Mouse (Mus musculus) midbrain, embryonic 13.5 days (tissue): ENCODE results near the gene Olfr532. TPM values are rescaled to one million over a fixed set of nuclear protein-coding genes. Genes with fewer than 3 reads are reported as not detected.
"Not testable (repeated sequence)": the region's sequence is repeated elsewhere in the genome, so short reads cannot be mapped to it uniquely, and the experiment has no call there.

Experiments used
- ATAC-seq: fragments of 200-750 bp; cut with Nextera tagmentation; 2 replicates; pipeline ENCODE4 v1.8.0; 2017; ENCODE audit warnings: mild to moderate bottlenecking, moderate TSS enrichment, moderate library complexity
- H3K27ac ChIP-seq: fragments of 300-500 bp; sonication (generic); 2 replicates; pipeline ENCODE4 v1.5.1; 2015; ENCODE audit warnings: inconsistent platforms, mild to moderate bottlenecking, moderate library complexity
- H3K27me3 ChIP-seq: fragments of 300-500 bp; sonication (generic); 2 replicates; pipeline ENCODE4 v1.6.1; 2015; ENCODE audit warnings: mild to moderate bottlenecking, inconsistent platforms
- H3K36me3 ChIP-seq: fragments of 300-500 bp; sonication (generic); 2 replicates; pipeline ENCODE4 v1.6.1; 2015; ENCODE audit warnings: mild to moderate bottlenecking, inconsistent platforms
- H3K4me1 ChIP-seq: fragments of 300-500 bp; sonication (generic); replicated peaks from 2 replicates; pipeline ENCODE4 v1.6.1; 2015; ENCODE audit warnings: inconsistent platforms
- H3K4me2 ChIP-seq: fragments of 300-500 bp; sonication (generic); replicated peaks from 2 replicates; pipeline ENCODE4 v1.6.1; 2015; ENCODE audit warnings: moderate library complexity, mild to moderate bottlenecking, inconsistent platforms
- H3K4me3 ChIP-seq: fragments of 300-500 bp; sonication (generic); replicated peaks from 2 replicates; pipeline ENCODE4 v1.5.1; 2015; ENCODE audit warnings: mild to moderate bottlenecking, inconsistent platforms
- H3K9ac ChIP-seq: fragments of 300-500 bp; sonication (generic); replicated peaks from 2 replicates; pipeline ENCODE4 v1.6.1; 2015; ENCODE audit warnings: mild to moderate bottlenecking, inconsistent platforms
- H3K9me3 ChIP-seq: fragments of 300-500 bp; sonication (generic); 2 replicates; pipeline ENCODE4 v1.6.1; 2016; ENCODE audit warnings: mild to moderate bottlenecking, inconsistent platforms
- WGBS: fragments of 180-500 bp; shearing (Covaris S2); methylation state at CpG from one replicate; pipeline ENCODE4 v1.1.7; 2015; 5-methylcytosine and 5-hydroxymethylcytosine counted together
- polyA plus RNA-seq: library from polyadenylated mRNA; unstranded; fragments of >200 nt; fragmentation: Nextera tagmentation; extraction: Ambion mirVana; gene quantifications from 2 replicates; pipeline ENCODE4 v1.2.1, GENCODE M21; 2015

Gene Olfr532
- not detected in 2 replicates for polyA plus RNA-seq

DNA sequence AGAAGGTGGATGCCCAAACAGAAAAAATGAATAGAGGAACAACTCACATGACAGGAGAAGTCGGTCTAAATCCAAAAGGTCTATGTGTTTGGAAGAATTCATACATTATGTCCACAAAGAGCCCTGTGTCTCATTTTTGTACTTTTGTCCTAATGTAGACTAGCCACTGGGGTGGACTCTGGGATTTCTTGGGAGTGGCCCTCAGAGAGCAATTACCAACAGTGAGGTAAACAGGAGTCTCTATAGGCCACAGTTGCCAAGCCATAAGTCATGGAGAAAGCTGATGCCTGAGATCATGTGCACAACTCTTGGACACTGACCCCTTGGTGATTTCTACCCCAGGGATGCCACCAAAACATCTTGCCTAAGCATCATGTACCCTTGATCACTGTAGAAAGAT lies at the start of gene Olfr532:
Gene Olfr532 (minus strand): TSS at position 101 of the 400 bp plus-strand sequence.
- 93% methylated on average over 1 of the region's 1 CpGs for WGBS
- Histone ChIP-seq H3K4me3 (no peak within 1 kb of the TSS), H3K4me1 (no peaks in the 10 kb centered on the region), H3K36me3 (no peaks in the 10 kb centered on the region), H3K4me2 (no peak within 1 kb of the TSS), H3K9me3 (no peaks in the 10 kb centered on the region), H3K9ac (no peak within 1 kb of the TSS), H3K27me3 (no peaks in the 10 kb centered on the region), H3K27ac (no peak within 1 kb of the TSS)
- ATAC-seq, result no peak

DNA sequence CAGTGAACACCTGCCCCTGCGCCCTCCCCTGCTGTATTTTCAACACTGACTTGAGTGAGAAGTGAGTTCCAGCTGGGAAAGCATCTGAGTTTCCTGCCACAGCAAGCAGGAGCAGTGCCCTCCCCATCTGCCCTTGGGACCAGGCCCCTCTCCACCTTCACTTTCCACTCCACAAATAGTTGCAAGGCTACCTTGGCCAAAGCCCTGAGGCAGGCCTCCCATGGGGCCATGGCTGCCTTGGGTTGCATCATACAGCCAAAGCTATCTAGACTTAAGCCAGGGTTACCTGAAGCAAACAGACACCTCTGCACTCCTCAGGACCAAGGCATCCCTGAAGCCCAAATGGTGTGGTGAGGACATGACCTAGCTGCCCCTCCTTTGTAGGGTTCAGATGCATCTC lies 41.6 kb upstream of the Olfr532 start, which contains the start of gene Olfr533:
Gene Olfr533 (plus strand): TSS at position 301 of the 400 bp plus-strand sequence.
- H3K4me1 ChIP-seq, H3K36me3 ChIP-seq, H3K9ac ChIP-seq, H3K4me3 ChIP-seq, ATAC-seq, H3K27me3 ChIP-seq, H3K4me2 ChIP-seq, H3K27ac ChIP-seq, H3K9me3 ChIP-seq: not testable (repeated sequence)
- 50% methylated on average over 1 of the region's 1 CpGs for WGBS

DNA sequence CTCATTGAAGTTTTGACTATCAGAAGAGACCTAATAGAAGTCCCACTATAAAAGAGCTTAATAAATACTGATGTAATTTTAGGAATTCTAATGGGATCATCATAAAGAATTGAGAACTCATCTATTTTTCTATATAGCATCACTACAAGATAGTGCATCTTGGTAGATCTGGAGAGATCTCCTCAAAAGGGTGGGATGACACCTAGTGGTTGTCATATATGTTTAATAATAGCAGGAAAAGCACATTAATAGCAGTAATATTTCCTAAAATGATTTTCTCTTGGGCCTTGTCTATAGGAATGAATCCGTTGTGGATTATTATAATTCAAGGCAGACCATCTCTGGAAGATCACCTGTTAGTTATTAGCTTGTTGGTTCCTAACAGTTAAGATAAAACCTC lies 21.7 kb upstream of the Olfr532 start:
- no peaks in the 10 kb centered on the region for H3K9me3 ChIP-seq
- H3K27me3 ChIP-seq, result no peaks in the 10 kb centered on the region
- no peak overlapping the region for H3K9ac ChIP-seq
- 79% methylated on average over 1 of the region's 1 CpGs for WGBS
- H3K36me3 ChIP-seq, result no peaks in the 10 kb centered on the region
- no peak overlapping the region for H3K4me3 ChIP-seq
- no peaks in the 10 kb centered on the region for H3K4me1 ChIP-seq
- no peak overlapping the region for H3K27ac ChIP-seq
- ATAC-seq, result no peak
- no peak overlapping the region for H3K4me2 ChIP-seq

DNA sequence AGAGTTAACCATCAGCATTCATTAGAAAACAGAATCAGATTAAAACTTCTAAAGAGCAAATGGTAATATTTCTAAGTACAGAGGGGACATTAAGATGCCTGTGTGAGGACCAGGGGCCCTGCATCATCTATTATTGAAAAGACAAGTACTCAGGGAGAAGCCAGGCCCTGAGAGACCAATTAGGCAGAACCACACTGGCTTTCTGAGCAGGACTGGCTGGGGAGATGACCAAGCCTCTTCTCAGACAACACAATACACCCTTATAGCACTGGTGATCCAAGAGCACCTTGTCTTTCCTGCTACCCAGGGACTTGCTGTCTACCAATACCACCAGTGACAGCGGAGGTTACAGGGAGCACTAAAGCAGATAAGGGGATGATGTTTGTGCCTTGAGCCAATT lies 18.6 kb downstream of the Olfr532 start, which contains the start of gene Olfr531:
Gene Olfr531 (minus strand): TSS at position 101 of the 400 bp plus-strand sequence.
- WGBS, result 77% methylated on average over 1 of the region's 1 CpGs
- H3K4me1 ChIP-seq, result no peaks in the 10 kb centered on the region
- no peak within 1 kb of the TSS for H3K27ac ChIP-seq
- no peak within 1 kb of the TSS for H3K4me2 ChIP-seq
- H3K4me3 ChIP-seq, result no peak within 1 kb of the TSS
- no peak for ATAC-seq
- H3K9ac ChIP-seq, result no peak within 1 kb of the TSS
- H3K36me3 ChIP-seq, result no peaks in the 10 kb centered on the region
- no peaks in the 10 kb centered on the region for H3K9me3 ChIP-seq
- no peaks in the 10 kb centered on the region for H3K27me3 ChIP-seq

DNA sequence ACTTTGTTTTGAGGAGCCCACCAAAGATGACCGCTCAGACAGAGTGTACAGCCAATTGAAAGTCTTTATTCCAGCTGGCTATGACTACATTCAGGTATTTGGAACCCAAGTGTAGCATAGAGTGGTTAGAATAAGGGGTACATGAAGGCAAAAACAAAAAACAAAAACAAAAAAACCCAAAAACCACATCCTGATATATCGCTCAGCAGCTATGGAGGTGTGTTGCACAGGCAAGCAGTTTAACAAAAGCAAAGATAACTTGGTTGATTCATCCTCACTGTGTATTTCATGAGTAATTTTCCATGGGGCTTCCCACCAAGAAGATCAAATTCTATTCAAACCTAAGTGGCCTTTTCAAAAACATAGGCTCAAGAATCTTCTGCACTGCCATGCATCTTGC lies 44.5 kb downstream of the Olfr532 start:
- no peaks in the 10 kb centered on the region for H3K36me3 ChIP-seq
- no peaks in the 10 kb centered on the region for H3K4me1 ChIP-seq
- no peak overlapping the region for H3K9ac ChIP-seq
- WGBS, result 97% methylated on average over 2 of the region's 2 CpGs
- H3K27me3 ChIP-seq, result no peaks in the 10 kb centered on the region
- H3K9me3 ChIP-seq, result no peaks in the 10 kb centered on the region
- no peak overlapping the region for H3K4me3 ChIP-seq
- H3K27ac ChIP-seq, result no peak overlapping the region
- ATAC-seq, result no peak
- H3K4me2 ChIP-seq, result no peak overlapping the region

DNA sequence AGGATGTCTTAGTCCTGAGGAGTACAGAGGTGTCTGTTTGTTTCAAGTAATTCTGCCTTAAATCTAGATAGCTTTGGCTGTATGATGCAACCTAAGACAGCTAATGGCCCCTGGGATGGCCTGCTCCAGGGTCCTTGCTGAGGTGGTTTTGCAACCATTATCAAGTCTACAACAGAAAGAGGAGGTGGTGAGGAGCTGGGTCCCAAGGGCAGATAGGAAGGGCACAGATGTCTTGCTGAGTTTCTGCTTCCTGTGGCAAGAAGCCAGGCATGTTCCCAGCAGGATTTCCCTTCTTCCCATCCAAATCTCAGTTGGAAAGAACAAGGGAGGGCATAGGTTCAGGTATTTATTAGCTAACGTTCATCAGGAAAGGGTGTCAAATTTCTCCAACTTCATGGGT lies 45.2 kb downstream of the Olfr532 start, which contains the start of gene Olfr530:
Gene Olfr530 (minus strand): TSS at position 101 of the 400 bp plus-strand sequence.
- no peak for ATAC-seq
- no peaks in the 10 kb centered on the region for H3K4me1 ChIP-seq
- no peaks in the 10 kb centered on the region for H3K9me3 ChIP-seq
- no peak within 1 kb of the TSS for H3K9ac ChIP-seq
- no peak within 1 kb of the TSS for H3K4me2 ChIP-seq
- no peaks in the 10 kb centered on the region for H3K36me3 ChIP-seq
- H3K4me3 ChIP-seq, result no peak within 1 kb of the TSS
- 69% methylated on average over 1 of the region's 1 CpGs for WGBS
- H3K27me3 ChIP-seq, result no peaks in the 10 kb centered on the region
- H3K27ac ChIP-seq, result no peak within 1 kb of the TSS

DNA sequence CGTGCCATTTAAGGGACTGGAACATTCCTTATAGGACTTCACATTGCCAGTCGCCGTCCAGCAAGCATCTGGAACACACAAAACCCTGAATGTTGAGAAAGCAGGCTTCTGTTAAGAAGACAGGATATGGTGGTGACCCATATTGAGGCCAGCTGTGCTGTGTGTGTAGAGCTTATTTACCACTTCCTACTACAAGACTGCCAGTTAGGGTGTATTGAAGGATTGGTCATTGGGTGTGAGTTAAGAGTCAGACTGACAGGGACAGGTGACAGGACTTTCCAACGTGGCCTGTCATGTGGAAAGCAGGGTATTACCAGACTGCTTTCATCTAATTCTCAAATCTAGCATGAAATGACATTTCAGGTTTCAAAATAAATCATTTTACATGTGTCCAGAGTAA lies 47.1 kb downstream of the Olfr532 start:
- Histone ChIP-seq H3K9ac (no peak overlapping the region), H3K36me3 (no peaks in the 10 kb centered on the region), H3K4me1 (no peaks in the 10 kb centered on the region), H3K4me3 (no peak overlapping the region), H3K4me2 (no peak overlapping the region), H3K27ac (no peak overlapping the region), H3K9me3 (no peaks in the 10 kb centered on the region), H3K27me3 (no peaks in the 10 kb centered on the region)
- ATAC-seq, result no peak
- 86% methylated on average over 4 of the region's 4 CpGs for WGBS

Other genes starting within 250 kb of the Olfr532 start
- not detected in 2 replicates for gene Olfr523, start 248.4 kb downstream of the Olfr532 start, polyA plus RNA-seq
- gene Olfr524, start 215.7 kb downstream of the Olfr532 start, polyA plus RNA-seq, result not detected in 2 replicates
- gene Cd163l1, start 203.4 kb downstream of the Olfr532 start, polyA plus RNA-seq, result 0.05 TPM in 1 of 2 replicates, not detected in the other
- not detected in 2 replicates for gene 5830411N06Rik, start 174.4 kb downstream of the Olfr532 start, polyA plus RNA-seq
- gene Olfr525, start 100.8 kb downstream of the Olfr532 start, polyA plus RNA-seq, result not detected in 2 replicates
- not detected in 2 replicates for gene Olfr527, start 87.6 kb downstream of the Olfr532 start, polyA plus RNA-seq
- gene Olfr60, start 60.0 kb downstream of the Olfr532 start, polyA plus RNA-seq, result not detected in 2 replicates
- not detected in 2 replicates for gene Olfr530, start 45.3 kb downstream of the Olfr532 start, polyA plus RNA-seq
- gene Olfr531, start 18.7 kb downstream of the Olfr532 start, polyA plus RNA-seq, result not detected in 2 replicates
- not detected in 2 replicates for gene Olfr533, start 41.7 kb upstream of the Olfr532 start, polyA plus RNA-seq
- gene Olfr535, start 62.6 kb upstream of the Olfr532 start, polyA plus RNA-seq, result not detected in 2 replicates
- gene Olfr536, start 85.8 kb upstream of the Olfr532 start, polyA plus RNA-seq, result not detected in 2 replicates
- gene Olfr538, start 146.2 kb upstream of the Olfr532 start, polyA plus RNA-seq, result not detected in 2 replicates
- gene Olfr46, start 179.6 kb upstream of the Olfr532 start, polyA plus RNA-seq, result 0.01 and 0.03 TPM in 2 replicates
- gene Olfr61, start 207.3 kb upstream of the Olfr532 start, polyA plus RNA-seq, result not detected in 2 replicates
- not detected in 2 replicates for gene Olfr53, start 224.8 kb upstream of the Olfr532 start, polyA plus RNA-seq
- gene Olfr539, start 238.3 kb upstream of the Olfr532 start, polyA plus RNA-seq, result 0.01 TPM in 1 of 2 replicates, not detected in the other